17 mouse cellular contexts compared by ENCODE assay signal in the genomic region with DNA sequence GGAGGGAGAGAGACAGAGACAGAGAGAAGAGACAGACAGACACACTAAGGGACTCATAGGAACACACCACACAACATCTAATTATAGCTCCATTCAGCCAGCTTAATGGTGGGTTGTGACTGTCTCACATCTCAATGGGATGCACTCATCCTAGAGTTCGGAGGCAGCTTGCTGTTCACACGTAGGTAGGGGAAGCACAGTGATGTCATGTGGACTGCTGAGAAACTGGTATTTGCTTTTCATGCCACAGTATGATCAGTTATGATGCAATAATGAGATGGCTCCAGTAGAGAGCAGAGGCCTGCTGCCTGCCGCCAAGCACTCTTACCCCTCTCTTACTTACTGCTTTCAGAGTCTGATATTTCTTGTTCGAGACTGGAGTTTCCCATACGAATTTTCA.
"Had no signal": no experiment of that assay in that cellular context is flagged by ENCODE, and none has a peak within 500 bp of the region (broad histone marks: within the 10 kb centered on the region; RNA-seq: fewer than 3 reads in every experiment).

No protein-coding gene starts in this region.

- H3K4me3 ChIP-seq: lung, embryonic 15.5 days; megakaryocyte, embryonic 14.5 days; midbrain, embryonic 13.5 days; midbrain, embryonic 15.5 days; neural tube, embryonic 12.5 days had no signal

- DNase-seq: lung, adult 2 months; lung, postnatal 14 days; lung, postnatal 36 days; right cerebral cortex, postnatal 25 days; right cerebral cortex, postnatal 4 days; spleen, adult 18-20 months; thymus, adult 18-20 months; thymus, postnatal 14 days; thymus, postnatal 36 days had no signal

- H3K27ac ChIP-seq: lung, embryonic 15.5 days; macrophage; midbrain, embryonic 13.5 days; midbrain, embryonic 15.5 days; neural tube, embryonic 12.5 days had no signal

- H3K36me3 ChIP-seq: lung, embryonic 15.5 days had no signal

- H3K9me3 ChIP-seq: lung, embryonic 15.5 days; megakaryocyte, embryonic 14.5 days; midbrain, embryonic 13.5 days; midbrain, embryonic 15.5 days; neural tube, embryonic 12.5 days had no signal

- H3K4me2 ChIP-seq: lung, embryonic 15.5 days; midbrain, embryonic 11.5 days; midbrain, embryonic 13.5 days; midbrain, embryonic 15.5 days; neural tube, embryonic 12.5 days had no signal

- H3K27me3 ChIP-seq: lung, embryonic 15.5 days; megakaryocyte, embryonic 14.5 days; midbrain, embryonic 13.5 days; midbrain, embryonic 15.5 days; neural tube, embryonic 12.5 days had no signal

- H3K4me1 ChIP-seq: megakaryocyte, embryonic 14.5 days; midbrain, embryonic 13.5 days; midbrain, embryonic 15.5 days; neural tube, embryonic 12.5 days had no signal

- H3K9ac ChIP-seq: lung, embryonic 15.5 days; midbrain, embryonic 13.5 days; midbrain, embryonic 15.5 days; neural tube, embryonic 12.5 days had no signal

- ATAC-seq: lung, postnatal 0 days; midbrain, embryonic 13.5 days; midbrain, embryonic 15.5 days had no signal
